8 mouse cellular contexts compared by ENCODE assay signal in genomic region chr1:73826243-73826930, GRCm38 (mm10).
DNase-seq lines count a peak whose midpoint lies in the region; ATAC-seq lines count a peak whose summit lies in the region.

No protein-coding gene starts in this region.

- peak overlapping the region; percentile 39; the same call in 1 of the 2 replicates for H3K9ac ChIP-seq in hindbrain, embryonic 13.5 days

- no peaks in the 10 kb centered on the region for H3K36me3 ChIP-seq in hindbrain, embryonic 13.5 days

- H3K4me2 ChIP-seq in hindbrain, embryonic 13.5 days: peak overlapping the region; percentile 31; the same call in 1 of the 2 replicates

- 0 out of 2 replicates have a peak overlapping the region, but pooled peaks have one; percentile 25 for H3K27ac ChIP-seq in hindbrain, embryonic 13.5 days

- peaks cover 22% of the 10 kb centered on the region for H3K4me1 ChIP-seq in hindbrain, embryonic 13.5 days (replicated peaks)

- 38% methylated on average over 15 of the region's 15 CpGs for WGBS in hindbrain, embryonic 13.5 days

- DNase-seq in WW6 (ENCODE audit: low read depth, low spot score): peak; percentile 45
- peak; percentile 95 to 96 for DNase-seq in cerebellum, postnatal 25 days
- peak; percentile 91 to 92 for DNase-seq in frontal cortex, postnatal 25 days (ENCODE audit: low spot score in 2 of 2)
- DNase-seq in layer of hippocampus, postnatal 14 days (ENCODE audit: low spot score in 2 of 2): peak; percentile 92 to 95
- peak; percentile 88 for DNase-seq in lung, postnatal 36 days
- peak; percentile 89 to 93 for DNase-seq in right cerebral cortex, postnatal 10 days (ENCODE audit: low spot score in 2 of 2)
- peak; percentile 64 for DNase-seq in urinary bladder, postnatal 10 days (ENCODE audit: low spot score)

- H3K27me3 ChIP-seq in hindbrain, embryonic 13.5 days: 0 out of 2 replicates have a peak, but pooled peaks cover 3% of the 10 kb centered on the region

- no peaks in the 10 kb centered on the region for H3K9me3 ChIP-seq in hindbrain, embryonic 13.5 days

- ATAC-seq in hindbrain, embryonic 13.5 days (ENCODE audit: low FRiP score): peak; percentile 84

- no peak overlapping the region for H3K4me3 ChIP-seq in hindbrain, embryonic 13.5 days

Comparison
In these comparisons a context has a peak if more than half of its experiments do, and no peak if none do; other contexts are left out.
1. DNase-seq: peak in every context shown above with its lines; median percentile 96 in cerebellum, postnatal 25 days; 94 in layer of hippocampus, postnatal 14 days; 92 in frontal cortex, postnatal 25 days; 91 in right cerebral cortex, postnatal 10 days; 88 in lung, postnatal 36 days; 64 in urinary bladder, postnatal 10 days; 45 in WW6.